Mouse (Mus musculus): ENCODE measurements around the gene Fstl3. TPM values are rescaled to one million over a fixed set of nuclear protein-coding genes. Genes with fewer than 3 reads are reported as not detected.

Gene Fstl3
- polyA plus RNA-seq, 1 experiment from 2014 or later, result 19.9 TPM

- ATAC-seq (ENCODE audit: insufficient number of reproducible peaks, insufficient read depth, low FRiP score, low read depth), result no peak
- H3K9me3 ChIP-seq (ENCODE audit: control insufficient read depth, low read length), result peaks cover 53% of the 10 kb centered on the region
- H3K27ac ChIP-seq (replicated peaks in 1 of 2; ENCODE audit: control insufficient read depth in 1 of 2, insufficient read depth in 1 of 2, low read depth in 2 of 2, low read length in 2 of 2), result no peak overlapping the region
- no peaks in the 10 kb centered on the region for H3K4me1 ChIP-seq (ENCODE audit: control insufficient read depth in 2 of 2, insufficient read depth in 2 of 2, low read length in 2 of 2)
- 92% methylated on average over 10 of the region's 10 CpGs for WGBS
- no peak overlapping the region for H3K9ac ChIP-seq (ENCODE audit: low read length)
- peaks cover 90% of the 10 kb centered on the region for H3K36me3 ChIP-seq (ENCODE audit: control insufficient read depth, insufficient read depth, low read length)
- no peak overlapping the region for H3K4me3 ChIP-seq (ENCODE audit: control insufficient read depth in 1 of 2, insufficient read depth in 1 of 2, low read depth in 1 of 2, low read length in 2 of 2)
- H3K27me3 ChIP-seq (ENCODE audit: control insufficient read depth, insufficient read depth, low read length), result peaks cover 8% of the 10 kb centered on the region; the same call in 1 of the 2 replicates
- no peak overlapping the region for H3K4me2 ChIP-seq (ENCODE audit: low read length)
Observed at GRCm38 (mm10) chr10:79738259-79738658, 38.8 kb upstream of the Fstl3 start.

- H3K36me3 ChIP-seq (ENCODE audit: control insufficient read depth, insufficient read depth, low read length), result peaks cover 94% of the 10 kb centered on the region
- H3K9me3 ChIP-seq (ENCODE audit: control insufficient read depth, low read length), result peaks cover 53% of the 10 kb centered on the region
- H3K4me3 ChIP-seq (ENCODE audit: control insufficient read depth in 1 of 2, insufficient read depth in 1 of 2, low read depth in 1 of 2, low read length in 2 of 2), result no peak overlapping the region
- H3K27me3 ChIP-seq (ENCODE audit: control insufficient read depth, insufficient read depth, low read length), result peaks cover 8% of the 10 kb centered on the region; the same call in 1 of the 2 replicates
- H3K9ac ChIP-seq (ENCODE audit: low read length), result no peak overlapping the region
- H3K4me2 ChIP-seq (ENCODE audit: low read length), result no peak overlapping the region
- no peak for ATAC-seq (ENCODE audit: insufficient number of reproducible peaks, insufficient read depth, low FRiP score, low read depth)
- WGBS, result 96% methylated on average over 28 of the region's 28 CpGs
- H3K27ac ChIP-seq (replicated peaks in 1 of 2; ENCODE audit: control insufficient read depth in 1 of 2, insufficient read depth in 1 of 2, low read depth in 2 of 2, low read length in 2 of 2), result no peak overlapping the region
- H3K4me1 ChIP-seq (ENCODE audit: control insufficient read depth in 2 of 2, insufficient read depth in 2 of 2, low read length in 2 of 2), result no peaks in the 10 kb centered on the region
Observed at GRCm38 (mm10) chr10:79739234-79739633, 37.8 kb upstream of the Fstl3 start.

DNA sequence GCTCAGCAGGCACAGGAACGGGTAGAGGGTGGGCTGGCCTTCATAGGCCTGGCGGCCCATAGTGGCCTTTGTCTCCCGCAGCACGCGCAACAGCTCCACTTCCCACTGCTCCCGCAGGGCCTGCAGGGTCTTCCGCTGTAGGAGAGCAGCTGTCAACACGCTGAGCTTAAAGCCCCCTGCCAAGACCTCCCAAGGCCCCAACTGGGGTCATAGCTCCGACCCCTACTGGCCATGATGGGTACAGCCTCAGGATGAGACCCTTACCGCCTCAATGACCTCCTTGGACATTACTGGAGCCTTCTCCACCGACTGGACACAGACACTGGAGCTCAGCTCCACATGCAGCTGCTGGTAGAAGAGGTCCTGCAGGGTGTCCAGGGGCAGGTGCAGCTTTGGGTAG, 36.2 kb upstream of the Fstl3 start:
- 84% methylated on average over 11 of the region's 11 CpGs for WGBS
- Histone ChIP-seq H3K4me1 (ENCODE audit: control insufficient read depth in 2 of 2, insufficient read depth in 2 of 2, low read length in 2 of 2) (peaks cover 3 to 5% of the 10 kb centered on the region in 2 experiments; a peak in 3 of 4 replicates), H3K4me3 (ENCODE audit: control insufficient read depth in 1 of 2, insufficient read depth in 1 of 2, low read depth in 1 of 2, low read length in 2 of 2) (no peak overlapping the region), H3K27ac (replicated peaks in 1 of 2; ENCODE audit: control insufficient read depth in 1 of 2, insufficient read depth in 1 of 2, low read depth in 2 of 2, low read length in 2 of 2) (no peak overlapping the region), H3K9ac (ENCODE audit: low read length) (no peak overlapping the region), H3K36me3 (ENCODE audit: control insufficient read depth, insufficient read depth, low read length) (peaks cover 88% of the 10 kb centered on the region), H3K27me3 (ENCODE audit: control insufficient read depth, insufficient read depth, low read length) (0 out of 2 replicates have a peak, but pooled peaks cover 3% of the 10 kb centered on the region), H3K4me2 (ENCODE audit: low read length) (no peak overlapping the region), H3K9me3 (ENCODE audit: control insufficient read depth, low read length) (peaks cover 46% of the 10 kb centered on the region)
- ATAC-seq (ENCODE audit: insufficient number of reproducible peaks, insufficient read depth, low FRiP score, low read depth), result no peak

- H3K9ac ChIP-seq (ENCODE audit: low read length), result no peak overlapping the region
- peaks cover 3 to 9% of the 10 kb centered on the region in 2 experiments; a peak in 3 of 4 replicates for H3K4me1 ChIP-seq (ENCODE audit: control insufficient read depth in 2 of 2, insufficient read depth in 2 of 2, low read length in 2 of 2)
- no peak overlapping the region for H3K4me2 ChIP-seq (ENCODE audit: low read length)
- H3K36me3 ChIP-seq (ENCODE audit: control insufficient read depth, insufficient read depth, low read length), result peaks cover 65% of the 10 kb centered on the region
- 92% methylated on average over 11 of the region's 11 CpGs for whole genome bisulfite sequencing
- H3K27ac ChIP-seq (replicated peaks in 1 of 2; ENCODE audit: control insufficient read depth in 1 of 2, insufficient read depth in 1 of 2, low read depth in 2 of 2, low read length in 2 of 2), result no peak overlapping the region
- no peaks in the 10 kb centered on the region for H3K27me3 ChIP-seq (ENCODE audit: control insufficient read depth, insufficient read depth, low read length)
- no peak for ATAC-seq (ENCODE audit: insufficient number of reproducible peaks, insufficient read depth, low FRiP score, low read depth)
- H3K4me3 ChIP-seq (ENCODE audit: control insufficient read depth in 1 of 2, insufficient read depth in 1 of 2, low read depth in 1 of 2, low read length in 2 of 2), result no peak overlapping the region
- peaks cover 29% of the 10 kb centered on the region for H3K9me3 ChIP-seq (ENCODE audit: control insufficient read depth, low read length)
Observed at GRCm38 (mm10) chr10:79743161-79743560, 33.9 kb upstream of the Fstl3 start.

DNA sequence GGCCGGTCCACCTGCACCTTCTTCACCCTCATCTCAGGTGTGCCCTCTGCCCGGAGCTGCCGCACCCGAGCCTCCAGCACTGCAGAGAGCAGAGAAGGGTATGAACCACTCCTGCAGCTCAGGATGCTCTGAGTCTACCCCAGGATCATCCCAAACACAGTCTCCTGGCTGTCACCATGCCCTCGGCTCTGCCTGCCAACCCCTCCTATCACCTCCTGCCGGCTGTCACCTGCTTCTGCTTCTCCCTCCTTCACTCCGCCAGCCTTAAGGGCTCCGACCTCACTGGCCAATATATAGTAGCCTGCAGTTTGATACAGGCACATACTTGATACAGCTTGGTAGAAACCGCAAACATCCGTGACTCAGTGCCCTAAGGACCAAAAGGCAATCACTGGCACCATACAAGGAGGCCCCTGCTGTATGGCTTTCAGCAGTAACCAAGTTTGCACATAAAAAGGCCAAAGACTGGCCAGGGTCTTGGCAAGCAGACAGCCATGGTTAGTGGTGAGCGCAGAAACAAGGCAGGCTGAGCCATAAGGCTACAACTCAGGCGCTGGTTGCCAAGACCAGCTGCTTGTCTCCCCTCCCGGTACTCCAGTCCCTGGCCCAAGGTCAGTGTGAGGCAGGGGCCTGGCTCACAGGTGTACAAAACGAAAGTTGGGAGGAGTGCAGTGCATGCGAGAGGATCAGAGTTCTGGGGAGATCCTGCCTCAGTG, 33.3 kb upstream of the Fstl3 start:
- no peaks in the 10 kb centered on the region for H3K27me3 ChIP-seq (ENCODE audit: control insufficient read depth, insufficient read depth, low read length)
- no peak overlapping the region for H3K9ac ChIP-seq (ENCODE audit: low read length)
- ATAC-seq (ENCODE audit: insufficient number of reproducible peaks, insufficient read depth, low FRiP score, low read depth), result no peak
- peaks cover 22% of the 10 kb centered on the region for H3K9me3 ChIP-seq (ENCODE audit: control insufficient read depth, low read length)
- H3K4me2 ChIP-seq (ENCODE audit: low read length), result no peak overlapping the region
- H3K36me3 ChIP-seq (ENCODE audit: control insufficient read depth, insufficient read depth, low read length), result peaks cover 58% of the 10 kb centered on the region
- H3K4me1 ChIP-seq (ENCODE audit: control insufficient read depth in 2 of 2, insufficient read depth in 2 of 2, low read length in 2 of 2), result peaks cover 3 to 9% of the 10 kb centered on the region in 2 experiments; a peak in 3 of 4 replicates
- no peak overlapping the region for H3K4me3 ChIP-seq (ENCODE audit: control insufficient read depth in 1 of 2, insufficient read depth in 1 of 2, low read depth in 1 of 2, low read length in 2 of 2)
- WGBS, result 92% methylated on average over 15 of the region's 15 CpGs
- H3K27ac ChIP-seq (replicated peaks in 1 of 2; ENCODE audit: control insufficient read depth in 1 of 2, insufficient read depth in 1 of 2, low read depth in 2 of 2, low read length in 2 of 2), result no peak overlapping the region

DNA sequence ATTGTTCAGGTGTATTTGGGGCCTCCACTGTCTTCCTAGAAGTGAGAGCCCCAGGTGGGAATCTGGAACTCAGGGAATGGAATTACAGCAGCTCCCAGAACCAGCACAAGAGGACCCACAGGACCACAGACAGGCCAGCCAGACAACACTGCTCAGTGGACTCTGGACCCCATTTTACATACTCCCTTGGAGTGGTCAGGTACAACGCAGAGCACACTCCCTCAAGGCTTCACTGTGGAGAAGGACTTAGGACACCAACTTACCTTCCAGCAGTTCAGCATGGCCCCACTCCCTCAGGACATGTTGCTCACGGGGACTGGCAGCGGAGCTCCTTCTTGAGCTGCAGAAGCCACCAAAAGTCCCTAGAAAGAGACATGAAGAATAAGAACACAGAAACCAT, 31.7 kb upstream of the Fstl3 start:
- Histone ChIP-seq H3K36me3 (ENCODE audit: control insufficient read depth, insufficient read depth, low read length) (peaks cover 42% of the 10 kb centered on the region), H3K4me2 (ENCODE audit: low read length) (peak overlapping the region; percentile 79), H3K27me3 (ENCODE audit: control insufficient read depth, insufficient read depth, low read length) (no peaks in the 10 kb centered on the region), H3K4me3 (ENCODE audit: control insufficient read depth in 1 of 2, insufficient read depth in 1 of 2, low read depth in 1 of 2, low read length in 2 of 2) (peak overlapping the region in 1 of 2 experiments; percentile 65; a peak in 1 of 4 replicates), H3K4me1 (ENCODE audit: control insufficient read depth in 2 of 2, insufficient read depth in 2 of 2, low read length in 2 of 2) (peaks cover 3 to 9% of the 10 kb centered on the region in 2 experiments; a peak in 3 of 4 replicates), H3K27ac (replicated peaks in 1 of 2; ENCODE audit: control insufficient read depth in 1 of 2, insufficient read depth in 1 of 2, low read depth in 2 of 2, low read length in 2 of 2) (no peak overlapping the region), H3K9me3 (ENCODE audit: control insufficient read depth, low read length) (peaks cover 6% of the 10 kb centered on the region), H3K9ac (ENCODE audit: low read length) (peak overlapping the region; percentile 77; the same call in 1 of the 2 replicates)
- WGBS, result 78% methylated on average over 3 of the region's 3 CpGs
- ATAC-seq (ENCODE audit: insufficient number of reproducible peaks, insufficient read depth, low FRiP score, low read depth), result no peak

- H3K27me3 ChIP-seq (ENCODE audit: control insufficient read depth, insufficient read depth, low read length), result no peaks in the 10 kb centered on the region
- 3% methylated on average over 38 of the region's 38 CpGs for WGBS
- H3K4me2 ChIP-seq (ENCODE audit: low read length), result peak within 1 kb of the TSS; percentile 79
- peak within 1 kb of the TSS; percentile 65 to 86 for H3K4me3 ChIP-seq (ENCODE audit: control insufficient read depth in 1 of 2, insufficient read depth in 1 of 2, low read depth in 1 of 2, low read length in 2 of 2)
- peak; percentile 89 for ATAC-seq (ENCODE audit: insufficient number of reproducible peaks, insufficient read depth, low FRiP score, low read depth)
- H3K9ac ChIP-seq (ENCODE audit: low read length), result peak within 1 kb of the TSS; percentile 77
- H3K27ac ChIP-seq (replicated peaks in 1 of 2; ENCODE audit: control insufficient read depth in 1 of 2, insufficient read depth in 1 of 2, low read depth in 2 of 2, low read length in 2 of 2), result peak within 1 kb of the TSS in 1 of 2 experiments; percentile 31; a peak in 1 of 4 replicates
- H3K36me3 ChIP-seq (ENCODE audit: control insufficient read depth, insufficient read depth, low read length), result peaks cover 35% of the 10 kb centered on the region
- H3K9me3 ChIP-seq (ENCODE audit: control insufficient read depth, low read length), result no peaks in the 10 kb centered on the region
- H3K4me1 ChIP-seq (ENCODE audit: control insufficient read depth in 2 of 2, insufficient read depth in 2 of 2, low read length in 2 of 2), result peaks cover 3 to 9% of the 10 kb centered on the region in 2 experiments; a peak in 3 of 4 replicates
Observed at GRCm38 (mm10) chr10:79745898-79746773, 30.9 kb upstream of the Fstl3 start, which contains the start of gene Polrmt. Gene Polrmt (minus strand): TSS chr10:79746581.

Measured in heart, embryonic 14.5 days (tissue).